Mouse (Mus musculus) MEL (cell line): ENCODE results near the gene Aldoart2. TPM values are rescaled to one million over a fixed set of nuclear protein-coding genes. Genes with fewer than 3 reads are reported as not detected.

Source experiments
- DNase-seq: peaks from one replicate; pipeline ENCODE4 v3.0.0; 2011; ENCODE audit warnings: low read depth, low spot score
- H3K27ac ChIP-seq: 2 replicates; pipeline ENCODE4 v1.5.1; 2012; ENCODE audit warnings: low read depth, mild to moderate bottlenecking, control low read depth, low read length, moderate library complexity; ENCODE audit not compliant: control insufficient read depth
- H3K27me3 ChIP-seq, 2 experiments: fragments of 150-350 bp in 1 of 2; sonication (generic) in 1 of 2; 2 replicates each; pipeline ENCODE4 v1.6.1; 2012; ENCODE audit warnings: low read length in 2 of 2, mild to moderate bottlenecking in 2 of 2, improper control_type of control experiment in 1 of 2, moderate library complexity in 1 of 2; ENCODE audit not compliant: insufficient read depth in 2 of 2, control insufficient read depth in 1 of 2
- H3K36me3 ChIP-seq, 2 experiments: 2 replicates each; pipeline ENCODE4 v1.6.1; 2012 to 2014; ENCODE audit warnings: low read length in 2 of 2, improper control_type of control experiment in 1 of 2, inconsistent platforms in 1 of 2, mild to moderate bottlenecking in 1 of 2; ENCODE audit not compliant: insufficient read depth in 2 of 2, control insufficient read depth in 1 of 2
- H3K4me1 ChIP-seq, 2 experiments: fragments of 150-350 bp in 1 of 2; sonication (generic) in 1 of 2; 2 replicates each; pipeline ENCODE4 v1.6.1; 2012; ENCODE audit warnings: low read length in 2 of 2, improper control_type of control experiment in 1 of 2, mild to moderate bottlenecking in 1 of 2; ENCODE audit not compliant: insufficient read depth in 2 of 2, control insufficient read depth in 1 of 2
- H3K4me3 ChIP-seq, 2 experiments: fragments of 150-350 bp in 1 of 2; sonication (generic) in 1 of 2; 2 replicates each; pipeline ENCODE4 v1.5.1; 2012; ENCODE audit warnings: low read depth in 2 of 2, low read length in 2 of 2, mild to moderate bottlenecking in 2 of 2, moderate library complexity in 2 of 2, control low read depth in 1 of 2, improper control_type of control experiment in 1 of 2; ENCODE audit not compliant: control insufficient read depth in 1 of 2, insufficient read depth in 1 of 2
- H3K79me2 ChIP-seq: 2 replicates; pipeline ENCODE4 v1.6.1; 2012; ENCODE audit warnings: mild to moderate bottlenecking, low read length, moderate library complexity; ENCODE audit not compliant: control insufficient read depth, poor library complexity, insufficient read depth
- H3K9ac ChIP-seq: 2 replicates; pipeline ENCODE4 v1.6.1; 2012; ENCODE audit warnings: low read depth, mild to moderate bottlenecking, control low read depth, low read length, moderate library complexity; ENCODE audit not compliant: control insufficient read depth, poor library complexity, severe bottlenecking
- H3K9me3 ChIP-seq: fragments of 150-350 bp; sonication (generic); replicated peaks from 2 replicates; pipeline ENCODE4 v1.6.1; 2012; ENCODE audit warnings: mild to moderate bottlenecking, low read length, improper control_type of control experiment, moderate library complexity; ENCODE audit not compliant: insufficient read depth
- CHD1 ChIP-seq: IDR thresholded peaks from 2 replicates; pipeline ENCODE4 v1.6.1; 2012; ENCODE audit warnings: low read depth, mild to moderate bottlenecking, inconsistent platforms, low read length, improper control_type of control experiment
- CTCF ChIP-seq, 3 experiments: IDR thresholded peaks in 2 of 3; conservative IDR thresholded peaks in 1 of 3; 2 replicates each; pipeline ENCODE4 v1.5.1; 2011 to 2012; ENCODE audit warnings: low read length in 3 of 3, low read depth in 2 of 3, mild to moderate bottlenecking in 2 of 3, improper control_type of control experiment in 1 of 3, inconsistent platforms in 1 of 3, mixed read lengths in 1 of 3, moderate library complexity in 1 of 3; ENCODE audit not compliant: control insufficient read depth in 1 of 3, insufficient read depth in 1 of 3, poor library complexity in 1 of 3, severe bottlenecking in 1 of 3
- E2F4 ChIP-seq: IDR thresholded peaks from 2 replicates; pipeline ENCODE4 v1.6.1; 2011; ENCODE audit warnings: low read depth, low read length, improper control_type of control experiment, borderline replicate concordance
- EP300 ChIP-seq, 2 experiments: IDR thresholded peaks; 2 replicates each; pipeline ENCODE4 v1.6.1; 2011; ENCODE audit warnings: improper control_type of control experiment in 2 of 2, low read length in 2 of 2, low read depth in 1 of 2, mild to moderate bottlenecking in 1 of 2
- GATA1 ChIP-seq: IDR thresholded peaks from 2 replicates; pipeline ENCODE4 v1.6.1; 2011; ENCODE audit warnings: low read depth, low read length, improper control_type of control experiment
- MAFK ChIP-seq: IDR thresholded peaks from 2 replicates; pipeline ENCODE4 v1.6.1; 2011; ENCODE audit warnings: low read depth, mild to moderate bottlenecking, low read length, improper control_type of control experiment, borderline replicate concordance
- MAX ChIP-seq: IDR thresholded peaks from 2 replicates; pipeline ENCODE4 v1.6.1; 2011; ENCODE audit warnings: low read length, improper control_type of control experiment
- MAZ ChIP-seq: IDR thresholded peaks from 2 replicates; pipeline ENCODE4 v1.6.1; 2012; ENCODE audit warnings: low read depth, mild to moderate bottlenecking, inconsistent platforms, low read length, improper control_type of control experiment
- MEF2A ChIP-seq: IDR thresholded peaks from 2 replicates; pipeline ENCODE4 v1.6.1; 2014; ENCODE audit warnings: low read depth, mild to moderate bottlenecking, inconsistent platforms, low read length, improper control_type of control experiment; ENCODE audit not compliant: poor library complexity, insufficient replicate concordance, severe bottlenecking; ENCODE audit errors: extremely low read depth
- MYB ChIP-seq: IDR thresholded peaks from 2 replicates; pipeline ENCODE4 v1.6.1; 2011; ENCODE audit warnings: mild to moderate bottlenecking, low read depth, low read length, improper control_type of control experiment
- NELFE ChIP-seq: IDR thresholded peaks from 2 replicates; pipeline ENCODE4 v1.6.1; 2011; ENCODE audit warnings: low read depth, low read length, improper control_type of control experiment
- POLR2A ChIP-seq, 2 experiments: IDR thresholded peaks; 2 replicates each; pipeline ENCODE4 v1.6.1; 2011 to 2012; ENCODE audit warnings: low read length in 2 of 2, mild to moderate bottlenecking in 2 of 2, control low read depth in 1 of 2, improper control_type of control experiment in 1 of 2, low read depth in 1 of 2, moderate library complexity in 1 of 2; ENCODE audit not compliant: control insufficient read depth in 1 of 2, insufficient read depth in 1 of 2, poor library complexity in 1 of 2
- POLR2AphosphoS2 ChIP-seq: IDR thresholded peaks from 2 replicates; pipeline ENCODE4 v1.6.1; 2011; ENCODE audit warnings: low read length, improper control_type of control experiment
- SMC3 ChIP-seq: IDR thresholded peaks from 2 replicates; pipeline ENCODE4 v1.6.1; 2011; ENCODE audit warnings: low read depth, low read length, improper control_type of control experiment
- TBP ChIP-seq: IDR thresholded peaks from 2 replicates; pipeline ENCODE4 v1.8.0; 2011; ENCODE audit warnings: low read depth, low read length, improper control_type of control experiment
- TCF12 ChIP-seq: IDR thresholded peaks from 2 replicates; pipeline ENCODE4 v1.6.1; 2014; ENCODE audit warnings: low read depth, mild to moderate bottlenecking, inconsistent platforms, low read length, improper control_type of control experiment, moderate library complexity
- USF2 ChIP-seq, 2 experiments: IDR thresholded peaks; 2 replicates each; pipeline ENCODE4 v1.6.1; 2011 to 2012; ENCODE audit warnings: improper control_type of control experiment in 2 of 2, low read length in 2 of 2, borderline replicate concordance in 1 of 2, inconsistent platforms in 1 of 2, low read depth in 1 of 2, mild to moderate bottlenecking in 1 of 2; ENCODE audit not compliant: insufficient read depth in 1 of 2
- ZC3H11A ChIP-seq: IDR thresholded peaks from 2 replicates; pipeline ENCODE4 v1.6.1; 2012; ENCODE audit warnings: low read depth, mild to moderate bottlenecking, inconsistent platforms, low read length, improper control_type of control experiment
- ZKSCAN1 ChIP-seq: IDR thresholded peaks from 2 replicates; pipeline ENCODE4 v1.6.1; 2012; ENCODE audit warnings: low read depth, mild to moderate bottlenecking, inconsistent platforms, low read length, improper control_type of control experiment, moderate library complexity
- polyA plus RNA-seq, 2 experiments: library from polyadenylated mRNA; stranded (reverse) in 1 of 2; unstranded in 1 of 2; fragments of >175 nt in 1 of 2; fragments of >200 nt in 1 of 2; gene quantifications; 2 replicates each; pipeline versions ENCODE4 v1.2.1 to v1.2.4; 2012; ENCODE audit warnings: low replicate concordance in 2 of 2, low read depth in 1 of 2; ENCODE audit not compliant: insufficient read length in 2 of 2, insufficient read depth in 1 of 2, missing spikeins in 1 of 2
- total RNA-seq: library from RNA; depleted of rRNA; stranded (reverse); fragments of 300-350 nt; gene quantifications from 2 replicates; pipeline ENCODE4 v1.2.3, GENCODE M21; 2012

Gene Aldoart2
- total and polyA plus RNA-seq, 3 experiments, result 0.26 TPM; not detected in 2

DNA sequence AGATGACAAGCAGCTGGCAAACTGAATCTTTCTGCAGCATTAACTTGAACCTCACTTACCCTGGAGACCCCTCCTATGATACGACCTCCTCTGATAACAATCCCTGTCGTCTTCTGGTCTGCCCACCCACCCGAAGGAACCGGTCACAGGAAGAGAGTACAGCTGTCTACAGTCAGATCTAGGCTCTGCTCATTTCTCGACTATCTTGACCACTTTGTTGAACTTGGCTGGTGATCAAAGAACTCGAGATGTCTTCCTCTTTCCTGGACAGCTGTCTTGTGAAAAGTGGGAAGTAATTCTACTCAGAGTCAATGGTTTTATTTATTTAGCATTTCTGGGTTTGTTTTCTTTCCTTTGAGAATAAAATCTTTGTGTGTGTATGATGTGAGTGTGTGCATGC lies 4.6 kb downstream of the Aldoart2 start (continued):
- no peak for TF ChIP-seq NELFE

DNA sequence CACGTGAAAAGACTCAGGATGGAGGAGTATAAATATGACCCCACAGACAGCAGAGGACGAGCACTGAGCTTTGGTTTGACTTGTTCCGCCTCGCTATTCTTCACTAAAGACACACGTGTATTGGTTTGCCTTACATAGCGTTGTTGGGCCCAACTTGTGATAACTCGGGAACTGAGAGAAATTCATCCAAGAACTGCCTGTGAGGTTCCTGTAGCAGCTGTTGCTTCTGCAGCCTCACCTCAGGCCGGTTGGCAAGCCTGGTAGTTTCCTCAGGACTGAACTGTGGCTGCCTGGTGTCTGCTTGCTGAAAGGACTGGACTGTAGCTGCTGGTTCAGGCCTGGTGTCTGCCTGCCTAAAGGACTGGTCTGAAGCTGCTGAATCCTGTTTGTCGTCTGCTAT lies 5.6 kb downstream of the Aldoart2 start:
- no peak overlapping the region for H3K4me3 ChIP-seq
- H3K9me3 ChIP-seq, result no peaks in the 10 kb centered on the region
- peaks cover 0 to 5% of the 10 kb centered on the region in 2 experiments; a peak in 1 of 4 replicates for H3K36me3 ChIP-seq
- H3K27ac ChIP-seq, result no peak overlapping the region
- TF ChIP-seq ZC3H11A (no peak), CTCF (IDR thresholded peaks at IDR 0.05 in 2 of 3, conservative IDR thresholded peaks at IDR 0.05 in 1 of 3; ENCODE audit: control insufficient read depth in 1 of 3, insufficient read depth in 1 of 3, low read depth in 2 of 3, low read length in 3 of 3, poor library complexity in 1 of 3, severe bottlenecking in 1 of 3) (no peak), CHD1 (no peak), MEF2A (no peak), MAX (no peak), MYB (no peak), TCF12 (no peak), TBP (no peak), POLR2AphosphoS2 (no peak), USF2 (IDR thresholded peaks at IDR 0.05; ENCODE audit: borderline replicate concordance in 1 of 2, insufficient read depth in 1 of 2, low read depth in 1 of 2, low read length in 2 of 2) (no peak), E2F4 (no peak), ZKSCAN1 (no peak), SMC3 (no peak), GATA1 (no peak), MAZ (no peak), POLR2A (IDR thresholded peaks at IDR 0.05; ENCODE audit: control insufficient read depth in 1 of 2, insufficient read depth in 1 of 2, low read depth in 1 of 2, low read length in 2 of 2, poor library complexity in 1 of 2) (no peak), EP300 (IDR thresholded peaks at IDR 0.05; ENCODE audit: low read depth in 1 of 2, low read length in 2 of 2) (no peak)
- no peaks in the 10 kb centered on the region for H3K79me2 ChIP-seq
- DNase-seq, result no peak
- no peak overlapping the region for H3K9ac ChIP-seq
- peaks cover 1 to 3% of the 10 kb centered on the region in 2 experiments; a peak in 1 of 4 replicates for H3K27me3 ChIP-seq
- H3K4me1 ChIP-seq, result peaks cover 0 to 11% of the 10 kb centered on the region in 2 experiments; a peak in 2 of 4 replicates

DNA sequence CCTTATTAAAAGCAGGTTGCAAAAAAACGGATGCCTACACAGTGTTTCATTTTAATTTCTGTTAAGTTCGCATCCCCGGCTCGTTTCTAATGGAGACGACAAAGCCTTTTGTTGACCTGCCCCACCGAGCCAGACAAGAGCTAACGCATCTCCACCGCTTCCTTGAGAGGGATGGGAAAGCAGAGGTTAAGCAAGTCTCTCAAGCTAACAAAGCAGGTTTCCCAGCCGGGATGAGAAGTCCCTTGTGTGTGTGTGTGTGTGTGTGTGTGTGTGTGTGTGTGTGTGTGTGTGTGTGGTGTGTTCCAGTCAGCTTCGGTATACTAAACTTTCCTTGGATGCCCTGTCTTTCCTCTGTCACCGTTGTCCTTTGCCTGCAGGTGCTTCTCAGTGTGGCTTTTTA lies 6.1 kb downstream of the Aldoart2 start:
- Histone ChIP-seq H3K27me3 (peaks cover 1 to 3% of the 10 kb centered on the region in 2 experiments; a peak in 1 of 4 replicates), H3K36me3 (peaks cover 0 to 5% of the 10 kb centered on the region in 2 experiments; a peak in 1 of 4 replicates), H3K9ac (no peak overlapping the region), H3K9me3 (no peaks in the 10 kb centered on the region), H3K79me2 (no peaks in the 10 kb centered on the region), H3K4me3 (no peak overlapping the region), H3K4me1 (peaks cover 0 to 11% of the 10 kb centered on the region in 2 experiments; a peak in 2 of 4 replicates), H3K27ac (no peak overlapping the region)
- TF ChIP-seq MAFK (no peak), MAX (no peak)
- DNase-seq, result no peak
